Mouse (Mus musculus) olfactory bulb, adult 2 months (tissue): ENCODE data around the gene Mrpl18.

ENCODE experiments used
- CTCF ChIP-seq: fragments of 200-500 bp; IDR thresholded peaks from 2 replicates; pipeline ENCODE4 v1.5.1; 2012; ENCODE audit warnings: low read depth, mild to moderate bottlenecking, low read length, moderate library complexity; ENCODE audit not compliant: insufficient read depth
- POLR2A ChIP-seq: fragments of 200-500 bp; IDR thresholded peaks from 2 replicates; pipeline ENCODE4 v1.6.1; 2012; ENCODE audit warnings: mild to moderate bottlenecking, low read depth, low read length, moderate library complexity; ENCODE audit not compliant: insufficient read depth

- TF ChIP-seq POLR2A (no peak), CTCF (no peak)
Observed at GRCm38 (mm10) chr17:12881216-12881615, 34.9 kb downstream of the Mrpl18 start.
